Mouse (Mus musculus) kidney, adult 2 months (tissue): ENCODE data around the gene Hes3. TPM values are rescaled to one million over a fixed set of nuclear protein-coding genes. Genes with fewer than 3 reads are reported as not detected.

ENCODE experiments used
- DNase-seq: peaks from one replicate; pipeline ENCODE4 v3.0.0; 2021
- H3K27ac ChIP-seq: fragments of 200-500 bp; 2 replicates; pipeline ENCODE4 v1.5.1; 2012; ENCODE audit warnings: low read depth, low read length, control low read depth, inconsistent platforms; ENCODE audit not compliant: insufficient read depth
- H3K27me3 ChIP-seq: fragments of 200-500 bp; replicated peaks from 2 replicates; pipeline ENCODE4 v1.6.1; 2012; ENCODE audit warnings: mild to moderate bottlenecking, moderate library complexity, low read length, inconsistent platforms; ENCODE audit not compliant: control insufficient read depth, insufficient read depth
- H3K36me3 ChIP-seq: fragments of 200-500 bp; 2 replicates; pipeline ENCODE4 v1.6.1; 2012; ENCODE audit warnings: mild to moderate bottlenecking, moderate library complexity, low read length, inconsistent platforms; ENCODE audit not compliant: control insufficient read depth, insufficient read depth
- H3K4me1 ChIP-seq: fragments of 200-500 bp; 2 replicates; pipeline ENCODE4 v1.6.1; 2011; ENCODE audit warnings: low read length; ENCODE audit not compliant: control insufficient read depth, insufficient read depth
- H3K4me3 ChIP-seq: fragments of 200-500 bp; 2 replicates; pipeline ENCODE4 v1.5.1; 2011; ENCODE audit warnings: mild to moderate bottlenecking, low read depth, low read length, control low read depth; ENCODE audit not compliant: insufficient read depth
- CTCF ChIP-seq: fragments of 200-500 bp; conservative IDR thresholded peaks from 2 replicates; pipeline ENCODE4 v1.5.1; 2011; ENCODE audit warnings: low read depth, mild to moderate bottlenecking, control low read depth, low read length, moderate library complexity, mixed read lengths; ENCODE audit not compliant: insufficient read depth, insufficient read length
- POLR2A ChIP-seq: fragments of 200-500 bp; IDR thresholded peaks from one replicate; pipeline ENCODE4 v1.6.1; 2011; ENCODE audit warnings: low read depth, low read length, control low read depth
- WGBS: fragments of 180-500 bp; shearing (Covaris S2); methylation state at CpG from one replicate; pipeline ENCODE4 v1.1.7; 2018; 5-methylcytosine and 5-hydroxymethylcytosine counted together
- polyA plus RNA-seq: library from polyadenylated mRNA; depleted of rRNA; stranded (reverse); fragments of >200 nt; gene quantifications from 2 replicates; pipeline ENCODE4 v1.2.3, GENCODE M21; 2012

Hes3 gene
- polyA plus RNA-seq, 1 experiment, result not detected

GRCm38 (mm10) chr4:152272006-152272405, 19.5 kb downstream of the Hes3 start:
- Histone ChIP-seq H3K27me3 (no peaks in the 10 kb centered on the region; the same call in 1 of the 2 replicates), H3K27ac (no peak overlapping the region), H3K36me3 (no peaks in the 10 kb centered on the region), H3K4me1 (no peaks in the 10 kb centered on the region), H3K4me3 (no peak overlapping the region)
- 86% methylated on average over 7 of the region's 7 CpGs for WGBS
- no peak for TF ChIP-seq CTCF
- TF ChIP-seq POLR2A, result no peak
- no peak for DNase-seq

GRCm38 (mm10) chr4:152271334-152271733, 20.1 kb downstream of the Hes3 start:
- Histone ChIP-seq H3K36me3 (no peaks in the 10 kb centered on the region), H3K4me3 (no peak overlapping the region), H3K27me3 (no peaks in the 10 kb centered on the region; the same call in 1 of the 2 replicates), H3K4me1 (no peaks in the 10 kb centered on the region), H3K27ac (no peak overlapping the region)
- 97% methylated on average over 11 of the region's 11 CpGs for WGBS
- DNase-seq, result no peak
- no peak for TF ChIP-seq CTCF
- TF ChIP-seq POLR2A, result no peak

DNA sequence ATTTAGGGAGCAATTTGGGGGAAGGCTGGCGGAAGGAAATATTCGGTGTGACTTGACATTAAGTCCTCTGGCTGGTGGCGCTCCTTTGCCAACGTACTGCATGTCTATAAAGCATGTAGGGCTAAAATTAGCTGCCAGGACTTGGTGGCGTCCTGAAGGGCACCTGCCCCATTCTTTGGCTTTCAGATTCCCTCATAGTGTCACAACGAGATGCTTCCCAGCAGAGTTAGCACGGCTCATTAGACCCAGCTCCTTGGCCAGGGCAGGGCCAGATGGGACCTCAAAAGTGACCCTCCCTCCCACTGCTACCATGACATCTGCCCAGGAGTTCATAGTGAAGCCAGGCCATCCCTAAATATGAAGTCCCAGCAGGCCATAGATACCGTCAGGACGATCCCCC, 20.9 kb downstream of the Hes3 start:
- H3K4me3 ChIP-seq, result no peak overlapping the region
- WGBS, result 78% methylated on average over 9 of the region's 9 CpGs
- H3K4me1 ChIP-seq, result no peaks in the 10 kb centered on the region
- TF ChIP-seq CTCF (no peak), POLR2A (no peak)
- DNase-seq, result no peak
- H3K36me3 ChIP-seq, result no peaks in the 10 kb centered on the region
- H3K27me3 ChIP-seq, result no peaks in the 10 kb centered on the region; the same call in 1 of the 2 replicates
- no peak overlapping the region for H3K27ac ChIP-seq

- Histone ChIP-seq H3K4me3 (no peak overlapping the region), H3K4me1 (no peaks in the 10 kb centered on the region), H3K27ac (no peak overlapping the region), H3K36me3 (no peaks in the 10 kb centered on the region), H3K27me3 (no peaks in the 10 kb centered on the region; the same call in 1 of the 2 replicates)
- no peak for DNase-seq
- 89% methylated on average over 13 of the region's 13 CpGs for WGBS
- TF ChIP-seq CTCF, result no peak
- TF ChIP-seq POLR2A, result no peak
These were observed 21.5 kb downstream of the Hes3 start for GRCm38 (mm10) chr4:152269967-152270366.

DNA sequence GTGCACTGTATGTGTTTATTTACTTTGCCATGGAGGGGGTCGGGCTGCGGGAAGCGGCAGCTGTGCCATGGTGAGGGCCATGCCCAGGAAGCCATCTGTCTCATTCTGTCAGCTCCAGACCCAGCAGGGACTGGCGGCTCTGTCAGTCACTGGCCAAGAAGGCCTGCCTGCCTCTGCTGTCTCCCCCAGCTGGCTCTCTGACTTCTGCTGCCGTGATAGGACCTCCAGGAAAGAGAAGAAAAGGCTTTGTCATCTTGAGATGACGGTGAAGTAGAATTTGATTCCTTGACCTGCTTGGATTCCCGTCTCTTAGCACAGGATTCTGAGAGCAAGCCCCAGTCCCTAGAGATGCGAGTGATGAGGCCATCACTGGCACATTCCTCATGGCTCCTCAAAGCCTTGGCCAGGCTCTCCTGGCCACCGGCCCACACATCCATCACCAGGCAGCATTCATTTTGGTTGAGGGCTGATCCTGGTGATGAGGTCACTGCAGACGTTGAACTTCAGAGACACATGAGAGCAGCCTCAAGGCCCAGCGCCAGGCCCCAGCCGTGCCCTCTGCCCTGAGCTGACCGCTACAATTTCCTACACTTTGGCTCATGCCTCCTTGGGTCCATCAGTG, 23.6 kb downstream of the Hes3 start:
- H3K27me3 ChIP-seq, result no peaks in the 10 kb centered on the region
- no peak for TF ChIP-seq CTCF
- TF ChIP-seq POLR2A, result no peak
- H3K4me1 ChIP-seq, result peaks cover 9% of the 10 kb centered on the region
- H3K4me3 ChIP-seq, result no peak overlapping the region
- no peak overlapping the region for H3K27ac ChIP-seq
- no peaks in the 10 kb centered on the region for H3K36me3 ChIP-seq
- no peak for DNase-seq
- WGBS, result 73% methylated on average over 13 of the region's 13 CpGs

DNA sequence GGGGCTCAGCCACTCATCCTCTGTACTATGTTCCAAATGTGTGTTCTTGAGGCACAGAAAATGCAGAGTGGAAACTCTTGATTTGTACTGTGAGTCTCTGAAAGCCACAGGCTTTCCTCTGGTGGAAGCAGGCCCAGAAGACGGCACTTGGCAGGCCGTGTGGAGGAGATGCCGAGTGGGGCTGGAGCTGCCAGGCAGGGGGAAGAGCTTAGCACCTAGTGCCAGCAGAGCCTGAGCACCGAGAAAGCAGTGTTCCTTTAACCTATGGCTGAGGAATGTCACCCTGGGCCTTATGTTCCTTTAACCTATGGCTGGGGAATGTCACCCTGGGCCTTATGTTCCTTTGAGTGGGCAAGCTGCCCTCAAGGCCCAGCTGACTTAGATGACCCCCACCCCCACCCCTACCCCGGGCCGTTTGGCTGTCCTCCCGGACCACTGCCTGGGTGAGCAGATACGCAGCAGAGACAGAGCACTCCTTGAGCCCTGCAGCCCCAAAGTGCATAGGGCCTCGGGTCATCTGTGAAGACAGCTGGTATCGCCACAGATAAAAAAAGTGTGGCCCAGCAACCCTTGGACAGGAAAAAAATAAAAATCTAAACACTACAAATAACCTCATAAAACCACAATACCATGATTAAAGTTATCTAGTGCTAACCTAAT, 25.1 kb downstream of the Hes3 start:
- Histone ChIP-seq H3K4me1 (peaks cover 9% of the 10 kb centered on the region), H3K4me3 (no peak overlapping the region), H3K27me3 (no peaks in the 10 kb centered on the region), H3K27ac (no peak overlapping the region), H3K36me3 (no peaks in the 10 kb centered on the region)
- TF ChIP-seq CTCF, result no peak
- no peak for TF ChIP-seq POLR2A
- WGBS, result 61% methylated on average over 10 of the region's 10 CpGs
- DNase-seq, result no peak

DNA sequence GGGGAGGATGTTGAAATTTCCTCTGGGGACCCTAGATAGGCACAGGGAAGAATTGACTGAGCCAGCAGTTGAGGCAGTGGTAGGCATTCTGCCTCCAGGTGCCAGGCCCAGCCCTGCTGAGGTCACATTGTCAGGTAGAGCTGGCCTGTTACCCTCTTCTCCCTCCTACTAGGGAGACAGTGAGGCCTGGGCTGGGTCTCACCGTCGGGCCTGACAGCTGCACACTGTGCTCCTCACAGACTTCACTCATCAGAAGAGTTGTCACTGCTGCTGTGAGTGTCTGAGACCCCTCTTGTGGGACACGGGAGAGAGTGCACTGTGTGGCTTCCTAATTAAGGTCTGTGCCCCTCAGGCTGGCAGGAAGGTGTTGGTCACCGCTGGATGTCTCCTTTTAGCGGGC, 25.7 kb downstream of the Hes3 start:
- 73% methylated on average over 5 of the region's 5 CpGs for WGBS
- DNase-seq, result no peak
- H3K4me1 ChIP-seq, result peaks cover 9% of the 10 kb centered on the region
- no peak for TF ChIP-seq CTCF
- no peak for TF ChIP-seq POLR2A
- no peaks in the 10 kb centered on the region for H3K36me3 ChIP-seq
- no peaks in the 10 kb centered on the region for H3K27me3 ChIP-seq
- H3K27ac ChIP-seq, result no peak overlapping the region
- H3K4me3 ChIP-seq, result no peak overlapping the region
